Mouse (Mus musculus) liver, adult (tissue): Measurements from ENCODE around the gene Trim61.

ENCODE experiments used
- GATA4 ChIP-seq: IDR thresholded peaks from 2 replicates; pipeline ENCODE4 v1.6.1; 2014; ENCODE audit warnings: mild to moderate bottlenecking, low read length; ENCODE audit not compliant: insufficient replicate concordance

The Trim61 gene

GRCm38 (mm10) chr8:65018423-65018822, at the start of gene Trim61, which contains the start of gene Trim60:
Gene Trim61 (minus strand): TSS chr8:65018523.
Gene Trim60 (minus strand): TSS chr8:65018584.
- TF ChIP-seq GATA4, result no peak

- TF ChIP-seq GATA4, result no peak
These were observed 49.6 kb upstream of the Trim61 start for GRCm38 (mm10) chr8:65067694-65068472.

GRCm38 (mm10) chr8:65067031-65067430, 48.7 kb upstream of the Trim61 start:
- no peak for TF ChIP-seq GATA4

- no peak for TF ChIP-seq GATA4
These were observed 47.3 kb upstream of the Trim61 start for GRCm38 (mm10) chr8:65065622-65066021.

- no peak for TF ChIP-seq GATA4
These were observed 45.7 kb upstream of the Trim61 start for GRCm38 (mm10) chr8:65064071-65064470.

- TF ChIP-seq GATA4, result no peak
These were observed 43.9 kb upstream of the Trim61 start for GRCm38 (mm10) chr8:65062195-65062594.

GRCm38 (mm10) chr8:65056722-65057121, 38.4 kb upstream of the Trim61 start:
- no peak for TF ChIP-seq GATA4

GRCm38 (mm10) chr8:65053968-65054367, 35.6 kb upstream of the Trim61 start:
- no peak for TF ChIP-seq GATA4

- TF ChIP-seq GATA4, result no peak
These were observed 35.2 kb upstream of the Trim61 start for GRCm38 (mm10) chr8:65053554-65053953.

GRCm38 (mm10) chr8:65047801-65048200, 29.5 kb upstream of the Trim61 start:
- no peak for TF ChIP-seq GATA4

GRCm38 (mm10) chr8:65047193-65047592, 28.9 kb upstream of the Trim61 start:
- no peak for TF ChIP-seq GATA4

GRCm38 (mm10) chr8:65046565-65046964, 28.2 kb upstream of the Trim61 start:
- no peak for TF ChIP-seq GATA4

GRCm38 (mm10) chr8:65037117-65037533, 18.8 kb upstream of the Trim61 start, which contains the start of gene Apela:
Gene Apela (minus strand): TSS chr8:65037336.
- TF ChIP-seq GATA4, result no peak

GRCm38 (mm10) chr8:65034136-65034535, 15.8 kb upstream of the Trim61 start:
- TF ChIP-seq GATA4, result no peak

- TF ChIP-seq GATA4, result no peak
These were observed 14.7 kb upstream of the Trim61 start for GRCm38 (mm10) chr8:65033056-65033455.

GRCm38 (mm10) chr8:65032107-65032506, 13.8 kb upstream of the Trim61 start:
- no peak for TF ChIP-seq GATA4
